Mouse (Mus musculus) retina, embryonic 14.5 days (tissue): Measurements from ENCODE around the gene Coro1a.

Source experiments
- DNase-seq: peaks from one replicate; pipeline ENCODE4 v3.0.0-alpha.2; 2015; ENCODE audit warnings: low spot score

The Coro1a gene

DNA sequence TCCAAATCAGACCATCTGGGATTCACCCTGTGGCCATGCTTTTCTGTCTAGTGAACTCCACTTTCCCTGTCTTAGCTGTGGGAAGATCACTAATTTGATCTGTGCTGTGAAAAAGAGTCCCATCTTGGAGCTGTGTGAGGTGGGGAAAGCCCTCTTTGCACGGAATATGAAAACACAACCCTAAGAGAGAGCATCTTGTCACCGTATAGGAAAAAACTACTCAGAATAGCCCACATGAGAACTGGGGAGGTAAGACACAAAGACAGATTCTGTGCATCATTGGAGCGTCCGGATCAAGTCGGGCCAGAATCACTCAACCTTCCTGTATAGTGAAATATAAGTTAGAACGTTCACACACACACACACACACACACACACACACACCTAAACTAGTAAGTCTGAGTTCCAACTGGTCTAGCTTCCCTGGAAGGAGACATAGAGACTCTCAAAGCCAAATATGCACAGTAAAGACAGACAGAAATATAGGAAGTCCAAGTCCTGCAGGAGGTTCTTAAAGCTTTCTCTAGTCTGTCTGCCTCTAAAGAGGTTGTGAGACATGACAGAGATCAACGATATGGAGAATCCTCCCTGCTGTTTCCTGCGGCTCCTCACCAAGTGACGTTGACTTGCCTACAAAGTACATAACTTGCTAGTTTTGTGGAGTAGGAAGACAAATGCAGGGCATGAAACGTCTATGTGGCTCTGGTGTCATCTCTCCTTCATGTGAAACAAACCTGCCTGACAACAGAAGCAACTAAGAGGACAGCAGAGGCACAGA, 777 bp upstream of the Coro1a start:
- DNase-seq, result no peak

DNA sequence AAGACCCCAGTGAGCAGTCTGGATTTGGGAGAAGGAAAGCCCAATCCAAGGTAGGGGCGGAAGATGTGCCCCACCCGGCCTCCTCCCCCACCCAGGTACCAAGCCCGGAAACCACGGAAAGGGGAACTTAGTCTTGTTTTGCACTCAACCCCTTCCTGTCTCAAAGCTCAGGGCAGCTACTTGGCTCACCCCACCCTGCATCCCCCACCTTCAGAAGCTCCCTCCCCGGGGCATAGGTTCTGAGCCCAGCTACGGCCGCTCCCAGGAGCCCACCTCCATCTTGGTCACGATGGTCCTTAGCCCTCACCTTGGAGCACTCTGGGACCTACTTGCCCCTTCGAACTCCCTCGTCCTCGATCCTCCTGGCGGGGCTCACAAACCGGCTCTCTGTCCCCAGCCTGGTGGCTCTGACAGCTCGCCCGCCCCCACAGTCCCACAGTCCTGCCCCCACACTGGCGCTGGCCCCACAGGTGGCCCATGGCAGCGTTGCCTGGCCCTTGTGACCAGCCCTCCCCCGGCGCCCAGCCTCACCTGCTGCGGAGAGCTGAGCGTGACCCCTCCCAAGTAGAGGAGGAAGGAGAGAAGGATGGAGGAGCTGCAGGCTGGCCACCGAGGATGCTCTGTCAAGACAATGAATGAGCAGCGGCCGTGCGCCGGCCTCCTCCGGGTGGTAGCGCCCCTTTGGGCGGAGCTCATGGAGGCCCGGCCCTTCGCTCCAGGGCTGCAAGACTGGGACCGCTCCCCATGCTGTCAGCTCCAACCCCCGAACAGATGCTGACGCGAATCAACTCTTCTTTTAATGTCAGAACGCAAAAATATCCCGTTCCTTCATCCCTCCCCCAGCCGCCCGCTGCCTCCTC, 3.2 kb downstream of the Coro1a start:
- peak; percentile 80 for DNase-seq

DNA sequence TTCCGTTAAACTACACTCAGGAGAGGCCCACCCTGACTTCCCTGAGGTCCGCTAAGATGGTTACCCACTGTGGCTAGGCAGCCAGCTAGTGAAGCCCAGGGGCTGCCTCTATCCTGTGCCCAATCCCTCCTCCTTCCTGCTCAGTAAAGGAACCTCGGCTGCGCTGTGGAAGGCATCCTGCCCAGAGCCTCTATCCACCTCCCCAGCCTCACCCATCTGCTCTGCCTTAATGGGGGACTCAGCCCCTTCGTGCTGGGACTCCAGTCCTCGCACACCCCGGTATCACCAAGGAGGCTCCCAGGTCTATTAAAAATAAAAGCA, 3.9 kb downstream of the Coro1a start:
- DNase-seq, result no peak

DNA sequence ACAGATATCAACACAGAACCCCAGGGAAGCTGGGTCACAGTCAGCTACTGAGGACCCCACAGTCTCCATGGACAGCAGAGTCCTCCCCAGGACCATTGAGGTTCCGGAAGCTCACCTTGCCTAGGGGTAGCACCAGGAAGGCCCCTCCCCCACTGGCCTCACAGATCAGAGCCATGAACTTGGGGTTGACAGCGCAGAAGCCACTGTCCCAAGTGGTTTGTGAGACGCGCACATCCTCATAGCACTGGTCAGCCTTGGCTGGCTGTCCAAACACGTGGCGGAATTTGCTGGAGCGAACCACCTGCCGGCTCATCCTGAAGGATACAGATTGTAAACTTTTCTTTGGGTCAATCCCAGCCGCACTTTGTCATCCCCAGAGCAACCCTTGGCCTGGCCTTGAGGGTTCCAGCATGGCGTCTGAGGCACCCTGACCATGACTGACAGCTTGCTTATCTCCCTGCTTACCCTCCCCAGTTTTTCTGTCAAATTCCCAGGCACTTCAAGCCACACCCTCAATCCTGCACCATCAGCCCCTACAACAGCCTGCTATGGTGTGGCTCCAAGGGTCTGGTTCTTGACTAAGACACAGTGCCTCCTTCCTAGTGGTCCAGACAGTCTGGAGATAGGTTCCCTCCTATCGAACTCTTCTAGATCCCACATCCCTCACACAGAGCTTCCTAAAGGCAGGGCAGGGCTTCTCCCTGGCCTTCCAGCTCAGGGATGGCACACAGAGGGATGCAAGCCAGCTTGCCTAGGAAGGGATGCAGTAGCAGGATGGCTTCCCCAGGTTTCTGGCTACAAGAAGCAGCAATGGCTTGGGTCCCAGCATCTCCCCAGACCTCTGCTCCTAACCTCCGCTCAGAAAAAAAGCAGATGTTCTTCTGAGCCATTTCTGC, 4.5 kb downstream of the Coro1a start:
- no peak for DNase-seq

DNA sequence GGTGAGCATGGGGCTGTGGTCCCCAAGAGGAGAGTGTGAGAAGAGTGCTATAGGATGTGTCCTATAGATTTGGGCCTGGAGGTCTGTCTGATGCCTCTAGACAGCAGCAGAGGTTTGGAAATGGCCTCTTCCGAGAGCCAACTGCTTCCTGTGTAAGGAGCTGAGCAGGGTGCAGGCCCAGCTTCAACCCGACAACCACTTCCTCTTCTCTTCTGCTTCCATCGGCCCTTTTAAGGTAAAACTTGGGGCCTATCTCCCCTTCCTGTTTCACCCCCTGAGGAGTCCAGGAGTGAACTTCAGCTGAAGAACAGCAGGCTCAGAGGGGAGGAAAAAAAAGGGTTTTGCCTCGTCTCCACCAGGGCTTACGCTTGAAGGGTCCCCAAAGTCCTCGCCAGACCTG, 5.2 kb downstream of the Coro1a start:
- DNase-seq, result no peak

DNA sequence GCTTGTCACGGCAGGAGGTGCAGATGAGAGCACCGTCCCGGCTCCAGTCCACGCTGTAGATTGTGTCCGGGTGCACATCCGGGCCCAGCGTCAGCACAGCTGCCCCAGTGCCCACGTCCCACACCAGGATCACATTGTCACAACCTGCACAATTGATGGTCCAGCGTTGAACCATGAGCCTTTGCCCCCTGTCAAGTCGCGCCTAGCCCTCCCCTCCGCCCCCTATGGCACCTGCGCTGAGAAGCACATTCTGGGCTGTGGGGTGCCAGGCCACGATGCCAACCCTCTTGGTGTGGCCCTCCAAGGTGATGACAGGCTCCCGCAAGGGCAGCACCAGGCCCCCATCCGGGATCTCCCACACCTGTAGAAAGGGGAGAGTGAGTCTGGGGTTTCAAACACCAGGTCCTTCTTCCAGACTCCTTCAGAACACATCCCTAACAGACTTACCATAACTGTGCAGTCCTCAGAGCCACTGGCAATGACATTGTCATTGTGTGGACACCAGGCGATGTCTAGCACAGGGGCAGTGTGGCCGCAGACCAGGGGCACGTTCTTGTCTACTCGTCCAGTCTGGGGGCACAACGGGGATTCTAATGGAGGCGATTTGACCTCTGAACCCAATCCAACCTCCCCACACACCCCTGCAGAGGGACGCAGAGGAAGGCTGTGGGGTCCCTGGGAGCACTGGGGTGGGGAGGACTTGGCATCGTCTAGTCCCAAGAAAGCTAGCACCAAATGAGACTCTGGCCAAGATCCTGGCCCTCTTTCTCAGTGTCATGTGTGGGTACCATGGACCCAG, 5.8 kb downstream of the Coro1a start:
- DNase-seq, result no peak

DNA sequence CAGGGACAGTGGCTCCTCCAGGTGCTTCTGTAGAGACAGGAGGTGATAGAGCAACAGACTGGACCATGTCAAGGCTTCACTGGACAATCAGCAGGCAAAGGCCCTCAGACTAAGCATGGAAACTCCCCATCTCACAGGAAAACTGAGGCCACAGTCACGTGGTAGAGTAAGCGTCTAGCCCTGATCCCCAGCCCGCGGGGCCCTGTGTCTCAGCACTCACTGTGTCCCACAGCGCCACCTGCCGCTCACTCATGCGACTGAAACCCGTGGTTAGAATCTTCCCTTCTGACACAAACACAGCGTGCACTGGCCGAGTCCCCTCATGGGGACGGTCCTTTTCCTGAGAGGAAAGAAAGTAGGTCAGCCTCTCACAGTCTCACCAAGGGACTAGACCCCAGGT, 6.5 kb downstream of the Coro1a start:
- peak; percentile 97 for DNase-seq

DNA sequence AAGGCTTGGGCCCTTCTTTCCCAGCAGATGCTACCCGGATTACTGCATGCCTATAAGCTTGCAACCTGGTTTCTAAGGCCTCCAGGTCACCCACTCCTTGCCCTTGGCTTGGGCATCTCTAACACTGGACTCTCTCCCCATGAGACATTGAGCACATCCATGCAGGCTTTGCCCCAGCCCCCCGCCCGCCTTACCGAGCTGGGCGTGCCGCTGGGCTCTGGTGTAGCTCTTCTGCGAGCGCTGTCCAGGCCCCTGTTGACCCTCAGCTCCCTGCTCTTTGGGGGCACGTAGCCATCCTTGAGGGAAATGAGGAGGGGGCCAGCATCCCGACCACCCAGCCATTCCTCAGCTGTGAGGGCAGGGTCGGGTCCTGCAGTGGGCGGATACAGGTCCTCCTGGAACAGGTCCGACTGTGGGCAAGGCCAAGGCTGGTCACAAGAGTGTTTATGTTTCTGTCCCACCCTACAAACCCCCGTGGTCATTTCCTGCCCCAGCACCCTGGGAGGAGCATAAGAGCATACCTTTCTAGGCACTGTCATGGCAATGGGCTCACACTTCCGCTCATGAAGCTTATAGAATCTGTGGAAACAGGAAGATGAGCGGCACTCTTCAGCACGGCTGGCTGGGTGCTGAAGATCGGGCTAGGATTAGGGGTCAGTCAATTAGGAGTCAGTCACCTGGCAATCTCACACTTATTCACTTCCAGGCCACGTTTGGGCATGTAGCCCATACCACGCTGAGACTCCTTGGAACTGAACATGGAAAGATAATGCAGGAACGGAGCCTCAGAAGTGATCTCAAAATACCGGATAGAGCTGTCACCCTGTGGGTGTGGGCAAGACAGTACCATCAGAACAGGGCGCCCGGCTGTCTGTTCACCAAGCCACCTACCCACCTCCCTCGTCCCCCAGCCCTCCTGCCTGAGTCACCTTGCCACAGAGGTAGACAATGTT, 7.2 kb downstream of the Coro1a start:
- no peak for DNase-seq

DNA sequence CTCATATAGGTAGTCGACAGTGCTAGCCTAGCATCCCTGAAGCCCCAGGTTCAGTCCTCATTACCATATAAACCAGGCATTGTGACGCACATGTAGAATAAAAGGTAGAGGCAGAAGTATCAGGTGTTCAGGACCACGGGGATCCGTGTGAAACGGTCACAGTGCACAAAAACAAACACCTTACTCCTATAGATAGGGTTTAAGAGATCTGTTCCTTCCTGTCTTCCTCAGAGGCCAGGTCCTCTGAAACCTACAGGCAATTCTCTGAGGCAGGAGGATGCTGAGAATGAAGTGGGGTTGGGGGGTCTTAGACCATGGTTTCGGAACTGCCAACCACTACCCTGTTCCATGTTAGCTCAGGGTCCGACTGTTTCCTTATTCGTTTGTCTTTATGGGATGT, 9.7 kb downstream of the Coro1a start:
- no peak for DNase-seq

DNA sequence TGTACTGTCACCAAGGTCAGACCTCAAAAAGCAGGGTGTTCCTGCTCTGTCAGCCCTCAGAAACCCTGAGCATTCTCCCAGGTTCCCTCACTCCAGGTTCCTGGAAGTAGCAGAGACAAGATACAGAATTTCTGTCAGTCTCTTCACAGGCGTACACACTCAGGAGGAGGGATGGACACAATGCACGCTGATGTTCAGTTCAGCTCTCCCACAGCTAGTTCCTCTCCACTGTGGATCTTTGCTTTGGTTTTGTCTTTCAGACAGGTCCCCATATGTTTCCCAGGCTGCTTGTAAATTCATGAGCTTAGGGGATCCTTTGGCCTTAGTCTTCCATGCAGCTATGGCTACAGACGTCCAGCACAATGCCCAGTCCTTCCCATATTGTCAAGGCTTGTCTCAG, 10.7 kb downstream of the Coro1a start:
- no peak for DNase-seq

DNA sequence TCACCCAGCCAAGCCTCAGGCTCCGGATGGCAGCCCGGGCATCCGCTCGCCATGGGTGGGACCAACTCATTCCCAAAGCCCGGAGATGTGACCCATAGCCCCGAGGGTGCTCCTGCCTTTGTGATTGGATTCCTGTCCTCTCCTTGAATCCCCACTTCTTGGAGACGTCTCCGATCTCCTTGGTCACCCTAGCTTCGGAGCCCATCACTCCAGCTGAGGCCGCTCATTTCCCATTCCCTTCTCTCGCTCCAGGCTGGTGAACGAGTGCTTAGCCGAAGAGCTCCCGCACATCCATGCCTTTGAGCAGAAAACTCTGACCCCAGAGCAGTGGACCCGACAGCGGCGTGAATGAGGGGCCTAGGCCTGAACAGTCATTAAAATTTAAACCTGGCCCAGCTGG, 11.3 kb downstream of the Coro1a start:
- DNase-seq, result no peak

DNA sequence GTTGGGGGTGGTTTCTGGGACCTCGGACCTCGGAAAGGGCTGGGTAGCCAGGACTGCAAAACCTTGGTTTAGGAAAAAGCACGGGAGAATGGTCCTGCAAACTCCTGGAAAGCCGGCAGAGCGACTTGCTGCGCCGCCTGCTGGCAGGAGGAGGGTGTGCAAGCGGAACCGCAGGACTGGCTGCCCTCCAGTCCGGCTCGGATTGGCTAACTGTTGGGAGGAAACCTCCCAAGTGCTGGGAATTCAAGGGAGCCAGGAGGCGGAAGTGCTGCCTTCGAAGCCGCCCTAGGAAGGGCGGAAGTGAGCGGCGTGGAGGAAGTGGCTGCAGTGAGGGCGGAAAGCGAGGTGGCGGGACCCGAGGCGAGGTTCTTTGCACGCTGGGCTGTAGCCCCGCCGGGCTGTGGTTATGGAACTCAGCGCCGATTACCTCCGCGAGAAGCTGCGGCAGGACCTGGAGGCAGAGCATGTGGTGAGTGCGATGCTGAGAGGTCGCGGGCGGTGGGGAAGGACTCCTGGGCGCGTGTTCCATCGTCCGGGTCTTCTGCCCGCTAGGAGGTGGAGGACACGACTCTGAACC, 11.9 kb downstream of the Coro1a start, which contains the start of gene Slx1b:
Gene Slx1b (minus strand): TSS at position 154 of the 577 bp plus-strand sequence.
- DNase-seq, result peak; percentile 99

DNA sequence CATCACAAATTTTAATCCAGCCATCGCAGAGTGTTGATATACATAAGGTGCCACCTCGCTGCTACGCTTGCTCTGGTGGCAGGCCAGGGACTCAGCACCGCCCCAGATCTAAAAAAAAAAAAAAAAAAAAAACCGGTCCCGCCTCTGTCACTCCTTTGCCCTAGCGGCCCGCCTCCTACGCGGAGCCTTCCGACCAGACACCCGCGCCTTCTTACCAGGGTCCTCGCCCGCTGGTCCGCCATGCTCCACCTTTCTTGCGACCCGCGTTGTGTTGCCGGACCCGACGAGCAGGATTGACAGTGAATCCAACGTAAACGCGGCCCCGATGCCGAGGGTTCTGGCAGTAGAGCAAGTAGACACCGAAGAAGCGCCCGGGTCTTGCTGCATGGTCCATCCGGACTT, 12.4 kb downstream of the Coro1a start, which contains the start of gene Bola2:
Gene Bola2 (plus strand): TSS at position 192 of the 402 bp plus-strand sequence.
- no peak for DNase-seq

DNA sequence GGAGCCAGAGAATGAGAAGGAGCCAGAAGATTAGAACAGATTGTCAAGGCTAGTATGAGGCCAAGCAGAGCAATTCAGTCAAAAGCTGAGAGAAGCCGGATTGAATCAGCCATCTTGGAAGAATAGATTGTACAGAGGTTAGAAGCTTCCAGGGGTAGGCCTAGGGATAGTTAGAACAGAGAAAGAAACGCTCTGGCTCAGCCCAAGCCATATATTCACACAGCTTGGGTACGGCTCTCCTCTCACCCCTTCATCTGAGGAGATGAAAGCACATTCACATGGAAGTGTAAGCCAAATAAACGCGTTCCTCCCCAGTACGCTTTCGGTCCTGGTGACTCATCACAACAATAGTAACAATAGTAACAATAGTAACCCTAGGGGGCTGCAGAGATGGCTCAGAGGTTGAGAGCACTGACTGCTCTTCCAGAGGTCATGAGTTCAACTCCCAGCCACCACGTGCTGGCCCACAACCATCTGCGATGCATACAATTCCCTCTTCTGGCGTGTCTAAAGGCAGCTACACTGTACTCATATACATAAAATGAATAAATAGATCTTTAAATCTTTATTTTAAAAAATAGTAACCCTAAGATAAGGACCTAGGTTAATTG, 13.0 kb downstream of the Coro1a start:
- DNase-seq, result no peak

DNA sequence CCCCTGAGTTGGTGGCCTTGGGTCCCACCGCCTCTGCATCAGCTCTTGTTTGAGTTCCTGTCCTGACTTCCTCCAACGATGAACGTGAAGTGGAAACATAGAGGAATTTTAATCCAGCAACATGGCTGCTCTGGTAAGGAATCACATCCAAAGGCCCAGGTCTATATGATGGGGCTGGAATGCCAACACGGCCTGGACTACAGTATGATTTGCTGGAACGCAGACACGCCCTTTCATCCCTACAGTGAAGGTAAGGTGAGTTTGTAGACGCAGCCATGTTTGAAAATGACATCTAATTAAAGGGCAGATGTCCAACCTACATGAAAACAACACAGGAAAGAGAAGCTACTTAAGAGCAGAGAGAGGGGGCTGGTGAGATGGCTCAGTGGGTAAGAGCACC, 13.8 kb downstream of the Coro1a start:
- no peak for DNase-seq

DNA sequence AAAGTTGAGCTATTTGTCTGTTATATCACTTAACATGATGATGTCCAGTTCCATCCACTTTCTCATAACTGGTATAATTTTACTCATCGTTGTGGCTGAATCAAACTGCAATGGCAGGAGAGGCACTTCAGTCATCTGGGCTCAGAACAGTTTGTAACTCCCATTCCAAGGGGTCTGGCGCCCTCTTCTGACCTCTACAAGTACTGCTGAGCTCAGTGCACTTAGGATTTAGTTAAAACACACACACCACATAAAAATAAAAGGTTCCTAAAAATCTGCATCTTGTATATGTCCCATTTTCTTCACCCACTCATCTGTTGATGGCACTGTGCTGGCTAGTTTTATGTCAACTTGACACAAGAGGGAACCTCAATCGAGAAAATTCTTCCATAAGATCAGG, 14.3 kb downstream of the Coro1a start:
- DNase-seq, result peak; percentile 89

DNA sequence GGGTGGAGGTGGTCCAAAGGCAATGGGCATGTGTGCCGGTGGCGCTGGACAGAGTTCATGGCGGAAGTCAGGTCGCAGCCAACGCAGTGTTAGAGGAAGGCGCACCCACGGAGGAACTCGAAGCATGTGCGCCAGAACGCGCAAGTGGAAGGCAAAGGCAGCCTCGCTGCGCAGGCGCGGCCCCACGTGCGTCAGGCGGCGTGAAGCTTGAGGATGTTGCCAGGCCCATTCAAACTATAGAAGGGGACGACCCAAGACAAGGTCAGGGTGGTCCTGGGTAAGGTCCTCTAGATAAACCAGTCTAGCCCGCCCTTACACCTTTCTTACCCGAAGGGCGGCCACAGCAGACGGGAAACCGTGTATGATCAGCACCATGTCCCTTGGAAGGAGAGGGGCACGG, 15.2 kb downstream of the Coro1a start:
- no peak for DNase-seq

DNA sequence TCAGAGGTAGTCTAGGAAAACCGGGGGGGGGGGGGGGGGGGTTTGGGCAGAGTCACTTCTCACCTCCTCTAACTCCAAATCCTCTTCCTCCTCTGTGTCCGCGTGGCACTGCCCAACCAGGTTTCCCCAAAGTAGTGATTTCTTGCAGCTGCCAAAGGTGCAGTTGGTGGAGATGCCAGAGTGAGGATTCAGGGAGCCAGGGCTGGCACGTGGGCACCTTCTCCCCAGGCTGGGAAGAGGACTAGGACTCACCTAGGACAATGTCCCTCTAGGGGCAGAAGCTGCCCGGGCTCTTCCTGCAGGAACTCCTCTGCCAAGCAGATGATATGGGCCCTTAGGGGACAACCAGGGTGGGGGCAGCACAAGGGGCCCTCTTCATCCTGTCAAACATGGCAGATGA, 15.9 kb downstream of the Coro1a start:
- DNase-seq, result no peak

DNA sequence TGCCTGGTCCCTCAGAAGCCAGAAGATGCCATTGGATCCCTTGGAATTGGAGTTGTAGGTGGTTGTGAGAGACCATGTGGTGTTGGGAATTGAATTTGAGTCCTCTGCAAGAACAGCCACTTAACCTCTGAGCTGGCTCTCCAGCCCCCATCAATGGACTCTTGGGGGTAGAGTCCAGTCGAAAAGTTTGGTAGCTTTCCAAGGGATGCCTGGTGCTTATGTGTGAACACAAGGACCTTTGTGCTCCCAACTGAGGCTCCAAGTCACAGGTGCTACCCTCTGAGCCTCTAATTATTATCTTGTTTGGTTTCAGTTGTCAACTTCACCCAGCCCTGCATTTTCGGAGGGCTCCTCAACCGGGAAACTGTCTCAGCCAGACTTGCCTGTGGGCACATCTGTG, 16.9 kb downstream of the Coro1a start:
- no peak for DNase-seq

DNA sequence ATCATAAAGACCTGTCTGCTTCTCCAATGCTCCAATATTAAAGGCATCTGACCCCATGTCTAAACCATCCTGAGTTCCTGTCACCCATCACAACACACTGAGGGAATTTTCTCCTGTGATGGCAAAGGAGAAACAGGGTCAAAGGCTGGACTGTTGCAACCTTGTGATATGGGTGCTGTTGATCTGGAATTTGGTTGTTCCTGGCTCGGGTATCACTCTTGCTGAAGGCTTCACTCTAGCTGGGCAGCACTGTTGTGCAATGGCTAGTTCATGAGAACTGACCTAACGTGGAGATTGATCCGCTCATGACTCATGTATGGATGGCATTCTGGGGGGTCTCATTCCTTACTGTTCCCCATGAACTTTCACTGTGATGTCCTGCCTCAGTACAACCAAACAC, 18.6 kb downstream of the Coro1a start:
- DNase-seq, result no peak
